Comparison of ENCODE assay signal across 25 mouse cellular contexts in the genomic region with DNA sequence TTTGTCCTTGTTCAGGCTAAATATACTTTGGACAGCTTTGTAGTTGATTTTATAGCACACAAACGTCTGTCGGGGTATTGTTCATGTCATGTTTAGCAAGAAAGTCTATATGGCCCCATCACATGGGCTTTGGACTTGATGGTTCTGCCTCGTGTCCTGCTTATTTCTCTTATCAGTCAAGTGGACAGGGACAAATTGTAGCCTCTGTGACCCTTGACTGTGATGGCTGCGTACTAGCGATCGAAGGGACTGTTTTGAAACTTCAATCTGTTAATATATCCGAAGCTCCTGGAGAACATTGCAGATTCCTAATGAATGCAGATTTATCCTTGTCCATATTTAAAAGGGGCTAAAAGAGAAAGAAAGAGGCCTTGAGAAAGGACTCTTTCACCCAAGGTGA.
"Had no signal": no experiment of that assay in that cellular context is flagged by ENCODE, and none has a peak within 500 bp of the region (broad histone marks: within the 10 kb centered on the region; RNA-seq: fewer than 3 reads in every experiment).

No protein-coding gene starts in this region.

- H3K27me3 ChIP-seq: heart, embryonic 13.5 days; heart, embryonic 15.5 days; hindbrain, embryonic 13.5 days; hindbrain, embryonic 15.5 days; kidney, embryonic 15.5 days; limb, embryonic 13.5 days; limb, embryonic 15.5 days had no signal

- H3K4me2 ChIP-seq: heart, embryonic 11.5 days; heart, embryonic 13.5 days; heart, embryonic 15.5 days; hindbrain, embryonic 13.5 days; hindbrain, embryonic 15.5 days; kidney, embryonic 15.5 days; limb, embryonic 13.5 days; limb, embryonic 15.5 days had no signal

- H3K4me3 ChIP-seq: heart, adult 2 months; heart, embryonic 13.5 days; heart, embryonic 15.5 days; hindbrain, embryonic 13.5 days; hindbrain, embryonic 15.5 days; kidney, embryonic 15.5 days; limb, embryonic 13.5 days; limb, embryonic 15.5 days had no signal

- H3K36me3 ChIP-seq: heart, embryonic 13.5 days; heart, embryonic 15.5 days; hindbrain, embryonic 13.5 days; hindbrain, embryonic 15.5 days; kidney, embryonic 15.5 days; limb, embryonic 15.5 days had no signal

- ATAC-seq: forebrain, postnatal 0 days; hindbrain, postnatal 0 days; intestine, embryonic 16.5 days had no signal

- H3K9me3 ChIP-seq: heart, embryonic 13.5 days; heart, embryonic 15.5 days; hindbrain, embryonic 13.5 days; hindbrain, embryonic 15.5 days; kidney, embryonic 15.5 days; limb, embryonic 13.5 days; limb, embryonic 15.5 days had no signal

- H3K27ac ChIP-seq: heart, adult 2 months; heart, embryonic 13.5 days; heart, embryonic 15.5 days; hindbrain, embryonic 13.5 days; hindbrain, embryonic 15.5 days; hindbrain, postnatal 0 days; limb, embryonic 13.5 days; limb, embryonic 15.5 days had no signal

- DNase-seq: forebrain, postnatal 0 days; gastrocnemius, postnatal 14 days; gastrocnemius, postnatal 36 days; heart, adult 11 months; heart, adult 2 months; heart, postnatal 14 days; heart, postnatal 36 days; kidney, adult 11 months; kidney, adult 2 months; kidney, adult 9 months; kidney, postnatal 14 days; kidney, postnatal 36 days; layer of hippocampus, adult 9-11 months; layer of hippocampus, postnatal 36 days; left cerebral cortex, postnatal 4 days had no signal

- H3K9ac ChIP-seq: forebrain, postnatal 0 days; heart, embryonic 13.5 days; heart, embryonic 15.5 days; hindbrain, embryonic 13.5 days; hindbrain, embryonic 15.5 days; kidney, embryonic 15.5 days; limb, embryonic 13.5 days; limb, embryonic 15.5 days had no signal
